Mouse (Mus musculus) heart, adult 2 months (tissue): ENCODE results near the gene Ggct.

ENCODE experiments used
- CTCF ChIP-seq: fragments of 200-600 bp; IDR thresholded peaks from 2 replicates; pipeline ENCODE4 v1.8.1; 2022; ENCODE audit warnings: antibody characterized with exemption, mild to moderate bottlenecking, moderate library complexity
- EP300 ChIP-seq: fragments of 200-500 bp; IDR thresholded peaks from 2 replicates; pipeline ENCODE4 v1.6.1; 2011; ENCODE audit warnings: low read depth, low read length, control low read depth; ENCODE audit not compliant: insufficient read depth
- POLR2A ChIP-seq: fragments of 200-500 bp; IDR thresholded peaks from 2 replicates; pipeline ENCODE4 v1.6.1; 2011; ENCODE audit warnings: mild to moderate bottlenecking, low read depth, low read length, control low read depth; ENCODE audit not compliant: insufficient read depth

DNA sequence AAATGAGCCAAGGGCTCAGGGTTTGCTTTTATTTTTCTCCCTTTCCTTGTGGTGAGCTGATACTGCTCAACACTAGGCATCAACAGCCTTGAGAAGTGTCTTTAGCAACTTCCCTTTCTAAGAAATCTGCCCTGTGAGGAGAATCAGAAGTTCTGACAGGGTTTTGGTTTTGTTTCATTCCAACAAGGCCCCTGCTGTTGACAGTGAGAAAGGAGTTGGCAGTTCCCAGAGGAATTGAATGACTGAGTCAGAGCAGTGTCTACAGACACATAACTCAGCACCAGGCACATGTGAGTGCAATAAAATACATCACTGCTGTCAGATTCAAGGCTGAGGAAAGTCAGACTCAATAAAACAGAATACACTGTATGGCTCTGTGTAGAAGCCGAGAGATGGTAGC is 36.3 kb downstream of the Ggct start:
- TF ChIP-seq POLR2A (no peak), CTCF (no peak), EP300 (no peak)
